Mouse (Mus musculus) retina, embryonic 14.5 days (tissue): ENCODE measurements around the gene Gm2237.
"Not testable (repeated sequence)": the region's sequence is repeated elsewhere in the genome, so short reads cannot be mapped to it uniquely, and the experiment has no call there.

Experiments used
- DNase-seq: peaks from one replicate; pipeline ENCODE4 v3.0.0-alpha.2; 2015; ENCODE audit warnings: low spot score

The Gm2237 gene

GRCm38 (mm10) chr14:19584804-19585667 is at the start of gene Gm2237:
Gene Gm2237, minus strand, starts transcription at chr14:19585135.
- peak; percentile 15 for DNase-seq

GRCm38 (mm10) chr14:19602481-19602880 is 17.5 kb upstream of the Gm2237 start, which contains the start of gene Gm5458:
Gene Gm5458, minus strand, starts transcription at chr14:19602581.
- DNase-seq: not testable (repeated sequence)

- not testable (repeated sequence) for DNase-seq
Observed at GRCm38 (mm10) chr14:19549863-19550262, 35.1 kb downstream of the Gm2237 start, which contains the start of gene Gm2244. Gene Gm2244, minus strand, starts transcription at chr14:19549963.
